Mouse (Mus musculus) ZHBTc4 (cell line): ENCODE measurements at regions not wholly inside any gene's neighbourhood (a gene's known extent, or its start where the extent isn't known, plus 50 kb on each side); places are given as distances from the start of the nearest gene placed in this dataset.

Experiments
- DNase-seq: peaks from one replicate; pipeline ENCODE4 v3.0.0-alpha.2; 2011; ENCODE audit warnings: low read depth, low spot score

DNA sequence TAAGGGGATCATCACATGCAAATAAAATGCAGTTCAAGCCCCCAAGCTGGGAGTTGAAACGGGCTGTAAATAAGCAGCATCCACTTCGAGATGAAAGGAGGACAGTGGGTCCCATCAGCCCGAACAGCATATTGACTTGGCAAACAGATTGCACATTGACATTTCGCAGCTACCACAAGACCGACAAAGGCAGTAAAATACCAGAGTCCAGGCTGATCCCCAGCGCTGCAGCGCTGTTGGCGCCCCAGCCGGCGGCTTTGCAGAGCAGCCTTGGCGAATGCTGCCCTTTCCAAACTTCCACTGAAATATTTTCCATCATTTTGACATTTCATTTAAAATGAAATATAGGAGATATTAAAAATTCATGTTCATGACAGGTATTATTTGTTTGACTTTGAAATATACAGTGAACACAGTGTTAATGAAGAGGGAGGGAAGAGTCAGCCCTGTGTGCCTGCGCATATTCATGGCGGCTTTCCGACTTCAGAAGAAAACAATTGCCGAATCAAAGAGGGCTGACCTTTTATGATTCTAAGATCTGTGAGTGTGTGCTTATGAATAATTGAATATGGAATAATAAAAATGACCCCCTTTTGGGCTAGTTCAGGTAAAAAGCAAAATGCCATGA is 98.4 kb downstream of the Sqor start:
- no peak for DNase-seq

DNA sequence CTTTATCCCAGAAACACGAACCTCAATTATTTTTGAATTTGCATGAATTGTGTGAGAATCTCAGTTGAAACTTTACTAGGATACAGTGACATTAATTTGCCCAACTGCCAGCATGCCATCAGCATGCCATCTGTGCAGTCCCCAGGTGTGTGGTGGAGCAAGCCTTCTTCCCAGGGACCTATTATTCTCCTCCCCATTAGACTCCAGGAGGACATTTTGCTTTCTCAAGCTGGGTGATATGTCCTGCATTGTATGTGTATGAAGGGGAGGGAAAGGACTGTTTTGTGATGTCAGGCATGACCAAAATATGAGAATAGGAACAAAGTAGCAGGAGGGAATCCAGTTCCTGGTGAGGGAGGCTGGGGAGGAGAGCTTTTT is 98.9 kb downstream of the Sqor start:
- DNase-seq = no peak

DNA sequence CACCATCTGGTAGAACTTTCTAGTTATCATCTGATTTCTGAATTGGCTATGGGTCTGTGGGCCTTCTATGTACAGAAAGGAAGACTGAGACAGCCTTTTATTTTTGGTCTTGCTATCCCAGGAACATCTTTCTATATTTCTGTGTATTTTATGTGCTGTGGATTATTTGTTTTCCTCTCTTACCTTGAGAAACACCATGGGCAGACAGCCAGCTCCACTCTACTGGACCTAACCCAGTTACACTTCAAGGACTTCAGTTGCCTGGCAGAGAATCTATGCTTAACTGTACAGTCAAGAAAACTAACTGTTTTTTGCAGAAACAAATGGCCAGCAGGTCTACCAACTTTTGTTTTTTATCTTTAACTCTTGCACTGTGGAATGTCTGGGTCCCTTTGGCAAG is 122.1 kb downstream of the Sqor start:
- no peak for DNase-seq

DNA sequence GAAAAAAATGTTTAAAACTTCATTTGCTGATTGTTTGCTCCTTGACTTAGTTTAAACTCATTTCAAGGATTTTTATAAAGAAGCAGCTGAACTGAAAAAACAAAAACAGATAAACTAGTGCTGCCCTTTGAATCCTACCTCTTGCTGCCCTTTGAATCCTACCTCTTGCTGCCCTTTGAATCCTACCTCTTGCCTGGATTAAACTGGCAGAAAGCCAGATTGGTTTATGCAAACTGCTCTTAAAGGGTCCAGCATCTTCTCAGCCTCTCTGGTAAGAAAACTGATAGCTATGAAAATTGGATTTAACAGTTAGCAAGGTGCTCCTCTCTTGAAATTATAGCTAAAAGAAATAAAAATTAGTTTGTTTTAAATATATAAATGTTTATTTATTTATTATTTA is 122.5 kb downstream of the Sqor start:
- no peak for DNase-seq

- DNase-seq = no peak
Observed at GRCm38 (mm10) chr2:122905129-122906072, 140.4 kb downstream of the Sqor start.

DNA sequence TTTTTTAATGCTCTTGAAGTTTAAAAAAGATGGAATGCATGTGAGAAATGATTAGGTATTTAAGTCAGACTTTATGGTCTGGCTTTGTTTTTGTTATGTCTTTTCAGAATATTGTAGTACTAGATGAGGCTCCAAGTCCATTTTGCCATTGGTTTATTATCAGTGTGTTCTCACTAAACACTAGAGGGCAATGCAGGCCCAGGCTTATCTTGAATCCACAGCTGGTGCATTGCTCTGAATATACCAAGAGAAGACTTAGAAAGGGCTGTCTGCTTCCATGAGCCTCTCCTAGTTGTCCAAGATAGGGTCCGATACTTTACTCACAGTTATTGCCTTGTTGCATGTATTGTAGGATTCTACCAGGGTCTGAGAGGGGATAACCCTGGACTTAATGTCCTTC is 151.7 kb downstream of the Sqor start:
- peak; percentile 2 for DNase-seq

GRCm38 (mm10) chr2:122937922-122938321 is 172.9 kb downstream of the Sqor start:
- DNase-seq = peak; percentile 21

GRCm38 (mm10) chr2:122944841-122945240 is 179.8 kb downstream of the Sqor start:
- DNase-seq = no peak

GRCm38 (mm10) chr2:122945891-122946290 is 180.9 kb downstream of the Sqor start:
- DNase-seq = peak; percentile 2

DNA sequence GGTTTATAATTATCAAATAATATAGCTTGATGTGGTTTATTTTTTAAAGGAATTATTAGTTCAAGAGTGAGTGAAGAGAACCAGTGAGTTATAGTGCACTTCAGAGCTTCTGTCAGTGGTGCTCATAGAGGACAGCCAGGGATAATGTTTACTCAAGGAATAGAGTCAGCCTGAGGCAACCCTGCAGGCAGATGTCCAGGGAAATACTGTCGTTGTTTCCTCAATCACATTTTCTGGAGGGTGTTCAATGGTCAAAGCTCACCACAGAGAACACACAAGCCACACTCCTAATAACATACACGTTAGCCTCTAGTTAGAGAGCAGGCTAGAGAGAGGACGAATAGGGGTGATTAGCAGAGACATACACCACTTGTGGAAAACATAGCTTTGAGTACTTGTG is 184.0 kb downstream of the Sqor start:
- DNase-seq = no peak

DNA sequence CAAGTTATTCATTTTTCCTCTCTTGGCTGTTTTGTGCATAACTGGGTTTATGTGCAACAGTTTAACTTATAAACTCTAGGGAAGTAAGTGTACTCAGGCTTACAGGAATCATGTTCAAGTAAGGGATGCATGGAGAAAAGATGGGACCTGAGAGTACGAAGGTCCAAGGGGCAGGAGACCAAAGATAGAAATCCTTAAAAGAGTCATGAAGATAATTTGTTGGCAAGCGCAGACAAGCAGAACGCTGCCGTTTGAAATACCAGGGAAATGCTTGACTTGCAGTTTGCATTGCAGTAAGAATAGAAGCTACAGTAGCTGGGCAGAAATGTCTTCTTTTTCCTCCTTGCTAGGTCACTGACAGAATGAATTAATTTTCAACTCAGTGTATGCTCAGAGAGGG is 196.7 kb downstream of the Sqor start:
- no peak for DNase-seq

DNA sequence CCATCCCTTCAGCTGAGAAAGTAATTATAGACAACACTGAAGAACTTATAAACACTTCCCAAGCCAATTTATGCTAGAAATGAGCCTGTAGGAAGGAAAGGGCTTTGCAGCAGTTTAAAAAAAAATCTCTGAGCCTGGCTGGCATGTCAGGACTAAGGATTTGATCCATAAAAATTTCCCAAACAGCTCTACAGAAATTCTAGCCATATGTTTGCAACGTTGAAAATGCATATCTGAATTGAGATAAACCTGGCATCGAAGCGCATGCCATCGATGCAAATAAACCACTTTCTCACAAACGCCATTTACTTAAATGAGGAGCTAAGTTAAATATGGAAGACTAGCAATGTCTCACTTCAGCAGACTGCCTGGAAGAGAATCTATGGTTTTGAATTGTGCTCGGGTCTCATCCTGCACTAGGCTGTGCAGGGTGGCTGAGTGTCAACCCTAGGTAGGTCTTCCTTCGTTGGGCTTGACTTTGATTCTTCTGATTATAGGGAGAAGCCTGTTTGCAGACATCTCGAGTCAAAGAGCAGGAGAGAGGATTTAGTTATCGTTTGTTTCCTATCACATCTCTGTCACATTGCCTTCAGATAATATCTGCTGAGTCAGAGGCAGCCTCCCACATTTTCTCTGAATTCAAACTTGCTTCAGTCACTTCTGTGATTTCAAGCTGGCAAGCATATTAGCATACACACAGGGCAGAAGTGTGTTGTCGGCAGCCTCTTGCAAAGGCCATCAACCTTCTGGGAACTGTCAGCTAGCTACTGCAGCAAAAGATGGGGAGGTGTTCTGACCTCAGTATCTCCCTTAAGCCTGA is 204.0 kb downstream of the Sqor start:
- no peak for DNase-seq
